Mouse (Mus musculus): ENCODE measurements around the gene Camk2g.

GRCm38 (mm10) chr14:20694185-20694883 is 99.6 kb downstream of the Camk2g start:
- TF ChIP-seq CTCF (IDR thresholded peaks at IDR 0.05; ENCODE audit: borderline replicate concordance, control insufficient read depth, extremely low read depth, insufficient read depth, low read length, poor library complexity) (no peak), POLR2A (IDR thresholded peaks at IDR 0.05; ENCODE audit: control insufficient read depth, extremely low read depth, insufficient read depth, low read length, poor library complexity) (no peak)

All from thymus, adult 2 months (tissue).